Mouse (Mus musculus) heart, postnatal 25 days (tissue): ENCODE data around the gene Dusp18. TPM values are rescaled to one million over a fixed set of nuclear protein-coding genes. Genes with fewer than 3 reads are reported as not detected.
A peak's percentile ranks its signal among the peaks of the same experiment; 100 is the strongest.

Experiments
- DNase-seq: peaks from one replicate; pipeline ENCODE4 v3.0.0; 2022; ENCODE audit warnings: low spot score
- intact Hi-C: fragments of 180-260 bp; cut with DNase I; formaldehyde crosslinking; loops from one replicate; pipeline ENCODE4 v1.15.1; 2025
- total RNA-seq, 2 experiments: library from RNA; stranded (reverse); gene quantifications; 2 replicates each; pipeline ENCODE4 v1.2.3; 2021

The Dusp18 gene
- total RNA-seq: 10 to 100 TPM; 24.8 to 45.0 TPM

GRCm38 (mm10) chr11:3894406-3895281, at the start of gene Dusp18, which contains the start of gene 4921536K21Rik:
Gene Dusp18 (plus strand): TSS chr11:3895240.
Gene 4921536K21Rik (minus strand): TSS chr11:3895098.
- DNase-seq: peak; percentile 85
- intact Hi-C loops: loop anchor here (2.0 kb wide), 1 partner anchor 18 kb away; no protein-coding TSS in a partner anchor

DNA sequence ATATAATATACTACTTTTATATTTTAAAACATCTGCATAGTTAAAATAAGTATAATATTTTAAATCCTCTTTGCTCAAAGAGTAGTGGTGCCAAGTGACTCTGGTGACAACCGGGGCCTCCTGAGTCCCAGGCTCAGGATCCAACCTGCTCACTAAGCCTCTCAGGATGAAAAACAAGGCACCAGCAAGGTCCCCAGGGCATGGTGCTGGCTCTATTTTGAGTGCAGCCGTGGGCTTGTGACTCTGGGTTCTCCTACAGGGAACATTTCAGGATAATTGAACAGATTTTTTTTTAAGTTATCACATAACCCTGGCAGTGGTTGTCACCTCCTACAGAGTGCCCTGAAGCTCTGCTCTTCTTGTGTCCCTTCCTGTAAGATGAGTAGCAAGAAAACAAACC, 48.7 kb upstream of the Dusp18 start:
- intact Hi-C loops: no loop called here
- DNase-seq: no peak

DNA sequence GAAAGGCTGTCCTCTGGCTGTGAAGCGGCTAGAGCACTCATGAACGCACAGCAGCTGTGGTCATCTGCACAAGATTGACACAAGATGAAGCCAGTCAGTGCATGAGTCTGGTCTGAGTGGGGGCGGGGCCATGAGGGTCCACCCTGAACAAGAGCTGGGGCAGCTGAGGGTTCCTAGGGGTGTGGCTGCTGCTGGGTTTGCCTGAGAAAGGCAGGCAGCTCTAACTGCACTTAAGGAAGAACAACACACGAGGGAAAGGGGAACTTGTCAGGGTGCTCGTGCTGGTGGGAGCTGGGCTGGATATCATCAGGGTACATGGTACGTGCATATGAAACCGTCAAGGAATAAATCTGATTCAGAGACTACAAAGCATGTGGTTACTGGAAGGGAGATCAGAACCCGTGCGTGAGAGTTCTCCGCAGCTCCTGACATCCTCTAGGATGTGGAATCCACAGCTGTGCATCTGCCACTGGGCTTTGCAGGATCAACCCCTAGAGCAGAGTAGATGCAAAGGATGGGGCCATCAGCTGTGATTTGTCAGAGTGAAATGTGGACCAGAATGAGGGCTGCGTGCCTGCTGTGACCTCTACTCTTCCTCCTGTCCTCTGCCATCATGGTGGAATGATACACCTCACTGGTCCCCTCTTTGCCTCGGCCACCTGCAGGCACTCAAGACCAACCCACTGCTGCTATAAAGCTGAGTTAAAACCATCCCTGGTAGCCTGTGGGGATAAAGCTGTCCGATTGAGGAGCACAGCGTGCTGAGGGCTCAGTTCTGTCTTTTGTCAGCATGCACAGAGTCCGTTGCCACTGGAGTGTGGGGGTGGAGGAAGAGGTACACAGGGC, 45.3 kb upstream of the Dusp18 start:
- no peak for DNase-seq
- intact Hi-C loops: no loop called here

DNA sequence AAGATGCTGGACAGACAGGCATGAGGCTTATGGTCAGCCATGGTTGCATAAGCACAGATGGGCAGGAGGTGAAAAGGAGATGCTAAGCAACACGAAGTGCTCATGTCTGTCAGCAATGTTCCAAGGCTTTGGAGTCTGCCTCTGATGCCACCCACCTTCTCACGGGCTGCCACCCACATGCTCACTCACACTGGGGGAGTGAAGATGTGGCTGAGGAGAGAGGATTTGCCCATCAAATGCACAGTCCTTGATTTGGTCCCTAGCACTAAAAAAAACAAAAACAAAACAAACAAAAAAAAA, 44.8 kb upstream of the Dusp18 start:
- DNase-seq: no peak
- intact Hi-C loops: no loop called here

DNA sequence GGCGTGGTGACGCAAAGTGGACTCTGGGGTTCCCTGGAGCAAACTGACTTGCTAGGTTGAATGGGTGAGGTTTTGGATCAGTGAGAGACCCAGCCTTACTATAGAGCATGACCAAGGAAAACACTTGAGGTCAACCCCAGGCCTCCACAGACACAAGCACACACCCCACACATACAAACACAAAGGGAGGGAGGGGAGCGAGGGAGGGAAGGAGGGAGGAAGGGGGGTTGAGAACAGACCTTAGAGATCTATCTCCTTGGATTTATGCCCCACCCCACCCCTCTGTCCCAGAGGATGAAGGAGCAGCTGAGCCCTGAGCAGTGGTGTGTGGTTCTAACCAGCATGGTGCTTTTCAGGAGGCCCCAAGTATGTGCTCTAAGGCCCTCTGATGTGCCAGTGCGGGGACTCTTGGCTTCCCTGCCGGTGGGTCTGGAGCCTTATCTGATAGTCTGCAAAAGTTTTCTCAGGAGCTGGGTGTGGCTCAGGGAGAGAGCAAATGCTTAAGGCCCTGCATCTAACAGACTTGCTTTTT, 44.2 kb upstream of the Dusp18 start:
- intact Hi-C loops: no loop called here
- DNase-seq: no peak

DNA sequence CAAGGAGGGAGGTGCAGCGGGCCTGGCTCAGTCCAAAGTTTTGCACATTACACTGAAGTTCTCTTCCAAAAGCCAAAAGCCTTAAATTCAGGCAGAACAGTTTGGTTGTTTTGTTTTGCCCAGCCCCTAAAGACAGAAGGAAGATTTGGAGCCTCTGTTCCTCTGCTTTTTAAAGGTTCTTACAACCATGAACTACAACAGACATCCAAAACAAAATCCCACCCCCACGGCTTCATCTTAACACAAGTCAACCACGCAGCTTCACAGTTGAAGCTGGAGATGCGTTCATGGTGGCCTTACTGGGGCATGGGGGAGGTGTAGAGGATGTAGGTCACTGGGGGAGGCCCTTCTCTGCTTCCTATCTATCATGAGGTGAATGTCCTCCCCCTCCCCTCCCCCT, 43.2 kb upstream of the Dusp18 start:
- no peak for DNase-seq
- intact Hi-C loops: no loop called here

DNA sequence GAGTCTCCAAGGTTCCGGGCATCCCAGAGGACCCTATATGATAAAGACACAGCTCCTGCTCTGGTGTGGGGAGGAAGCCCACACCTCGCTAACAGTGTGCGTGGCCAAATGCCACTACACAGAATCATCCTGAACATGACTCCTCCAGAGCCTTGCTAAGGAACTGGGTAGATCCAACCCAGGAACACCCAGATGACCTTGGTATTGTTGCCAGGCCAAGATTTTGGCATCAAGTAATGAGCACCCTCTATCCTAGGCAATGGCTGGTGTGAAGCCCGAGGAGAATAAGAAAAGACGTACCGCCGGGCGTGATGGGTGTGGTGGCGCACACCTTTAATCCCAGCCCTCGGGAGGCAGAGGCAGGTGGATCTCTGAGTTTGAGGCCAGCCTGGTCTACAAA, 42.0 kb upstream of the Dusp18 start:
- intact Hi-C loops: no loop called here

DNA sequence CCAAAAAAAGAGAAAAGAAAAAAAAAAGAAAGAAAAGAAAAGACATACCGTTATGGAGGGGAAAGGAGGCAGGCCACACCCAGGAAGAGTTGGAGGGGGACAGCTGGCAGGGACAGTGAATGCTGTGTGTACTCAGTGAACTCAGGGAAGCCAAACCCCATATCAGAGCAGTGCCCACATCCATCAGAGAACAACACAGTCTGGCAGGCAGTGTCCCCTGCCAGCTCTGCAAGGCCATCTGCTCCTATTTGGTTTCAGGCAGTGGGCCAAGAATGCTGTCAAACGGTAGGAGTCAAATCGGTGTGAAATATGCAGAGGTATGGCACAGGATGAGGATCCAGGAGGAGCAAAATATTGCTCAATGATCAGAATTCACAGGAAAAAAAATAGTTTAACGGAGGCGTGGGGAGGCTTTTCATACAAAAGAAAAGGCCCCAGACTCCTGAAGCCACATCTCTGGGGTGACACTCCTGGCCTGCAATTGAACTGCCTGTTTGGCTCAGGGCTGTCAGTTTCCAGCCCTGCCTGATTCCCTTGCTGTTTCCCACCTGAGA, 41.5 kb upstream of the Dusp18 start:
- no peak for DNase-seq
- intact Hi-C loops: no loop called here

More for the DNA sequence above, 42.0 kb upstream of the Dusp18 start:
- no peak for DNase-seq

DNA sequence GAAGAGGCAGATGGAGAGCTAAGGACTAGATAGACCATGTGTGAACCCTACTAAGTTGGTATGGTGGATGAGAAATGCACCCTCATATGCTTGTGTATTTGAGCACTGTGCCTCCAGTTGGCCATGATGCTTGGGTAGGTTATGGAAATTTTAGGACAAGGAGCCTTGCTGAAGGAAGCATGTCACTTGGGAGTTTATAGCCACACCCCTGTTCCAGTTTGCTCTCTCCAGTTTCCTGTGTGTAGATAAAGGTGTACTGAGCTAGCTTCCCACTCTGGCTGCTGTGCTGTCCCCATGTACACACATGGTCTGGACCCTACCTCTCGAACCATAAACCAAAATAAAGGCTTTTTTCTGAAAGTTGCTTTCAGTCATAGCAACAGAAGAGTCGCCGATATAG, 40.9 kb upstream of the Dusp18 start:
- no peak for DNase-seq
- intact Hi-C loops: no loop called here

DNA sequence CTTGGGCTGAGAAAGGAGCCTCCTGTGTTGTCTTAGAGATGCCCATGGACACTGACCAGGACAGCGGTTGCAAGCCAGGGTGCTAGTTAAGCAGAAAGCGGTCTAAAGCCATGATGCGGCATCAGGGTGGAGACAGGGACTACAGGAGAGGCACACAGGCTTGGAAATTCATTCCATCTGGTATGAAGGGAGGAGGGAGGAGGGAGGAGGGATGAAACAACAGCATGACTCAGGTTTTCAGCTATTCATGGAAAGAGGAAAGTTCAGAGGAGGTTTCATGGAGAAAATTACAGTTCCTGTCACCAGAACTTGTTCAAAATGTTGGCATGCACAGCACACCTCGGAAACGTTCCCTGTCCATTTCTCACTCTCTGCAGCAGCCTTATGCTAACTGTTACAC, 39.2 kb upstream of the Dusp18 start:
- intact Hi-C loops: no loop called here
- no peak for DNase-seq

- intact Hi-C loops: no loop called here
- no peak for DNase-seq
These were observed 37.1 kb upstream of the Dusp18 start for GRCm38 (mm10) chr11:3857902-3858301.

DNA sequence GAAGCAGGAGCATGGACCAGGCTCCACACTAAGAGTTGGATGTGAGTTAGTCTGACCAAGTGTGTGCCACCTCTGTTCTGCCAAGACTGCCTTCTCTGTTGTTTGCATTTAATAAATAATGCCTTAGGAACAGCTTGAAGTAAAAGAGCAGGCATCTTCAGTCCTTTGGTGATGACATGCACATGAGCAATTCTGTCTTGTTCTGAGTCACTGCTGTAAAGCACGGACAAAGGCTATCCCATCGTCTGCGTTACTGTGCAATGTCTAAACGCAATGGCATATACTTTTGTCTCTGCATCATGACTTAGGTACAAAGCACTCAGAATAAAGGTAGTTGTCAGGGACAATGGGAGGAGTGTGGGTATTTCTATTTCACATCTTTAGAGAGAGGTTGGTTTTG, 35.3 kb upstream of the Dusp18 start:
- no peak for DNase-seq
- intact Hi-C loops: loop anchor here (5.0 kb wide), 1 partner anchor 52 kb away; no protein-coding TSS in a partner anchor

- no peak for DNase-seq
- intact Hi-C loops: loop anchor here (5.0 kb wide), 1 partner anchor 53 kb away; no protein-coding TSS in a partner anchor
These were observed 34.7 kb upstream of the Dusp18 start for GRCm38 (mm10) chr11:3860361-3860760.

GRCm38 (mm10) chr11:3862661-3863453, 32.2 kb upstream of the Dusp18 start:
- no peak for DNase-seq
- intact Hi-C loops: loop anchor here (5.0 kb wide), 1 partner anchor 56 kb away; no protein-coding TSS in a partner anchor

GRCm38 (mm10) chr11:3863454-3864112, 31.5 kb upstream of the Dusp18 start, which contains the start of gene Osbp2:
Gene Osbp2 (minus strand): TSS chr11:3863903.
- intact Hi-C loops: loop anchor here (5.0 kb wide), 1 partner anchor 56 kb away; no protein-coding TSS in a partner anchor

GRCm38 (mm10) chr11:3864343-3864742, 30.7 kb upstream of the Dusp18 start:
- intact Hi-C loops: loop anchor here (5.0 kb wide), 1 partner anchor 57 kb away; no protein-coding TSS in a partner anchor
- DNase-seq: no peak

More at GRCm38 (mm10) chr11:3863454-3864112, 31.5 kb upstream of the Dusp18 start, which contains the start of gene Osbp2:
- no peak for DNase-seq

- intact Hi-C loops: loop anchor here (10.0 kb wide), 1 partner anchor 402 kb away; no protein-coding TSS in a partner anchor
These were observed 18.6 kb upstream of the Dusp18 start for GRCm38 (mm10) chr11:3876419-3876818.

DNA sequence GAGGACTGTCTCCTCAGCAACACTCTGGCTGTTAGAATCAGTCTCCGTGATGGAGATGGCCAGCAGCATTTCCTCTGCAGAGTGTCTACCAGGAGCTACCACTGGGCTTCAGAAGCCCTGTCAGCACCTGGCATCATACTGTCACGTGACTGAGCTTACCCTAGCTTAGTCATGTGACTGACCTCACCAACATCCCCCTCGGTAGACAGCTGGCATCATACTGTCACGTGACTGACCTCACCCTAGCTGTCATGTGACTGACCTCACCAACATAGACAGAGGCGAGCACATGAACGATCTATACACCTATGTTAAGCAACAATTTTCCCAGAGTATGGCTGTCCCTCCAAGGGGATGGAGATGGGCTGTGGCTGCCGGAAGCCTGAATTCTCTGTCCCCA, 16.4 kb upstream of the Dusp18 start:
- DNase-seq: no peak
- intact Hi-C loops: loop anchor here (1.0 to 10.0 kb wide), 2 partner anchors 70 to 404 kb away; no protein-coding TSS in a partner anchor

More at GRCm38 (mm10) chr11:3876419-3876818, 18.6 kb upstream of the Dusp18 start:
- no peak for DNase-seq
